Mouse (Mus musculus) stomach, postnatal 0 days (tissue): ENCODE data around the gene Sppl2a.

Experiments
- CTCF ChIP-seq: IDR thresholded peaks from 2 replicates; pipeline ENCODE4 v1.5.1; 2016; ENCODE audit warnings: antibody characterized with exemption, low read depth, mild to moderate bottlenecking, moderate library complexity
- EP300 ChIP-seq: optimal IDR thresholded peaks from 2 replicates; pipeline ENCODE3; 2016; ENCODE audit warnings: antibody characterized with exemption

DNA sequence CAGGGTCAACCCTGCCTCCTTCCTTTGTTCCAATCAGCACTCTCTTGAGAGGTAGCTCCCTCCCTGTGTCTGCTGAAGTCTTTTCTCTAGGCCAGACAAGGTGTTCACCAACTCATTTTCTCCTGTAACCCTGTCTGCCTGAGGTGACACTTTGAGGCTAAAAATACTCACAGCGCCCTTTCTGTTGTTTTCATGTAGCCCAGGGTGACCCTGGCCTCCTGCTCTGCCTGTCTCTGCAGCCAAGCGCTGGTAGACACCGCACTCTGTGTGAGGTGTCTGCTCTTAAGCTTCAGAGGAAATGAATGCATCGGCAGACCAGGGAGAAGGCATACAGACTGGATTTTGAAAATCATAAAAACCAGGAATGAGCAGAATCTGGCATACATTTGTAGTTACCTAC is 18.9 kb downstream of the Sppl2a start:
- TF ChIP-seq EP300 = no peak
- TF ChIP-seq CTCF = no peak
